Mouse (Mus musculus) kidney, postnatal 0 days (tissue): Measurements from ENCODE around the gene Wdr34. TPM values are rescaled to one million over a fixed set of nuclear protein-coding genes. Genes with fewer than 3 reads are reported as not detected.

ENCODE experiments used
- ATAC-seq: fragments of 200-750 bp; cut with Nextera tagmentation; replicated peaks from 2 replicates; pipeline ENCODE4 v1.8.0; 2017; ENCODE audit warnings: low read depth, moderate number of reproducible peaks, moderate TSS enrichment, moderate library complexity; ENCODE audit not compliant: low FRiP score
- DNase-seq: peaks from one replicate; pipeline ENCODE4 v3.0.0-alpha.2; 2016; ENCODE audit warnings: low spot score
- H3K27ac ChIP-seq: fragments of 300-500 bp; sonication (generic); 2 replicates; pipeline ENCODE4 v1.5.1; 2014; ENCODE audit warnings: mild to moderate bottlenecking
- H3K27me3 ChIP-seq: fragments of 300-500 bp; sonication (generic); 2 replicates; pipeline ENCODE4 v1.6.1; 2014; ENCODE audit warnings: low read length, mixed read lengths; ENCODE audit not compliant: insufficient read depth
- H3K36me3 ChIP-seq: fragments of 300-500 bp; sonication (generic); 2 replicates; pipeline ENCODE4 v1.6.1; 2014; ENCODE audit warnings: low read length, mixed read lengths; ENCODE audit not compliant: insufficient read depth
- H3K4me1 ChIP-seq: fragments of 300-500 bp; sonication (generic); replicated peaks from 2 replicates; pipeline ENCODE4 v1.6.1; 2014; ENCODE audit warnings: antibody characterized with exemption, low read length, mixed read lengths; ENCODE audit not compliant: insufficient read depth
- H3K4me2 ChIP-seq: fragments of 300-500 bp; sonication (generic); 2 replicates; pipeline ENCODE4 v1.6.1; 2014; ENCODE audit warnings: mild to moderate bottlenecking, low read length, moderate library complexity, mixed read lengths
- H3K4me3 ChIP-seq: fragments of 300-500 bp; sonication (generic); replicated peaks from 2 replicates; pipeline ENCODE4 v1.5.1; 2014; ENCODE audit warnings: low read depth, low read length
- H3K9ac ChIP-seq: fragments of 300-500 bp; sonication (generic); 2 replicates; pipeline ENCODE4 v1.6.1; 2014; ENCODE audit warnings: low read depth, low read length
- H3K9me3 ChIP-seq: fragments of 300-500 bp; sonication (generic); replicated peaks from 2 replicates; pipeline ENCODE4 v1.6.1; 2016; ENCODE audit warnings: low read length, inconsistent platforms, mixed read lengths
- CTCF ChIP-seq: IDR thresholded peaks from 2 replicates; pipeline ENCODE4 v1.5.1; 2016; ENCODE audit warnings: antibody characterized with exemption, low read depth, mild to moderate bottlenecking, moderate library complexity
- WGBS: fragments of 180-500 bp; shearing (Covaris S2); extraction: QIAGEN DNeasy Blood & Tissue Kit; methylation state at CpG from one replicate; pipeline ENCODE4 v1.1.7; 2014; 5-methylcytosine and 5-hydroxymethylcytosine counted together
- microRNA-seq: library from miRNA; unstranded; fragments of <30 nt; microRNA quantifications from one replicate; pipeline ENCODE4, GENCODE M21; 2016
- polyA plus RNA-seq: library from polyadenylated mRNA; unstranded; fragments of >200 nt; fragmentation: Nextera tagmentation; extraction: Ambion mirVana; gene quantifications from 2 replicates; pipeline ENCODE4 v1.2.1, GENCODE M21; 2015

The Wdr34 gene
- polyA plus RNA-seq, 1 experiment from 2014 or later = 26.2 TPM

GRCm38 (mm10) chr2:30025454-30025853 is 23.2 kb downstream of the Wdr34 start:
- H3K4me1 ChIP-seq = no peaks in the 10 kb centered on the region
- WGBS = 89% methylated on average over 4 of the region's 4 CpGs
- H3K4me2 ChIP-seq = no peak overlapping the region
- H3K27ac ChIP-seq = no peak overlapping the region
- H3K9me3 ChIP-seq = no peaks in the 10 kb centered on the region
- H3K4me3 ChIP-seq = no peak overlapping the region
- H3K27me3 ChIP-seq = no peaks in the 10 kb centered on the region
- H3K9ac ChIP-seq = no peak overlapping the region
- no peak for TF ChIP-seq CTCF
- DNase-seq (no peak), ATAC-seq (no peak)
- H3K36me3 ChIP-seq = peaks cover 98% of the 10 kb centered on the region

GRCm38 (mm10) chr2:30014326-30014966 is 34.2 kb downstream of the Wdr34 start:
- no peak overlapping the region for H3K4me3 ChIP-seq
- TF ChIP-seq CTCF = no peak
- H3K36me3 ChIP-seq = peaks cover 94% of the 10 kb centered on the region
- H3K4me1 ChIP-seq = no peaks in the 10 kb centered on the region
- WGBS = 89% methylated on average over 11 of the region's 11 CpGs
- H3K4me2 ChIP-seq = no peak overlapping the region
- ATAC-seq (no peak), DNase-seq (no peak)
- H3K9ac ChIP-seq = no peak overlapping the region
- no peaks in the 10 kb centered on the region for H3K9me3 ChIP-seq
- H3K27ac ChIP-seq = no peak overlapping the region
- no peaks in the 10 kb centered on the region for H3K27me3 ChIP-seq

GRCm38 (mm10) chr2:30010840-30011281 is 37.8 kb downstream of the Wdr34 start:
- H3K4me3 ChIP-seq = no peak overlapping the region
- no peak for DNase-seq
- no peak overlapping the region for H3K4me2 ChIP-seq
- H3K4me1 ChIP-seq = no peaks in the 10 kb centered on the region
- peaks cover 96% of the 10 kb centered on the region for H3K36me3 ChIP-seq
- no peak for TF ChIP-seq CTCF
- ATAC-seq = no peak
- no peak overlapping the region for H3K9ac ChIP-seq
- H3K9me3 ChIP-seq = no peaks in the 10 kb centered on the region
- WGBS = 84% methylated on average over 8 of the region's 8 CpGs
- H3K27me3 ChIP-seq = no peaks in the 10 kb centered on the region
- H3K27ac ChIP-seq = no peak overlapping the region

- 31% methylated on average over 1 of the region's 1 CpGs for WGBS
- ATAC-seq = no peak
- TF ChIP-seq CTCF = no peak
These were observed 39.6 kb downstream of the Wdr34 start for GRCm38 (mm10) chr2:30009101-30009500.

GRCm38 (mm10) chr2:29991962-29992361 is 56.7 kb downstream of the Wdr34 start:
- Histone ChIP-seq H3K4me1 (no peaks in the 10 kb centered on the region), H3K4me2 (no peak overlapping the region), H3K36me3 (peaks cover 94% of the 10 kb centered on the region), H3K27ac (no peak overlapping the region), H3K27me3 (no peaks in the 10 kb centered on the region), H3K9me3 (no peaks in the 10 kb centered on the region), H3K9ac (no peak overlapping the region), H3K4me3 (no peak overlapping the region)
- no peak for TF ChIP-seq CTCF
- ATAC-seq = no peak
- no peak for DNase-seq
- WGBS = 36% methylated on average over 2 of the region's 2 CpGs

More at GRCm38 (mm10) chr2:30009101-30009500, 39.6 kb downstream of the Wdr34 start:
- no peak overlapping the region for H3K4me3 ChIP-seq
- no peaks in the 10 kb centered on the region for H3K9me3 ChIP-seq
- no peak overlapping the region for H3K4me2 ChIP-seq
- DNase-seq = no peak
- H3K27ac ChIP-seq = no peak overlapping the region
- peaks cover 95% of the 10 kb centered on the region for H3K36me3 ChIP-seq
- H3K9ac ChIP-seq = no peak overlapping the region
- H3K27me3 ChIP-seq = no peaks in the 10 kb centered on the region
- H3K4me1 ChIP-seq = no peaks in the 10 kb centered on the region

Small RNA genes within 50 kb of the gene (microRNA-seq; reads per million reads assigned to microRNA genes)
- not detected for gene Mir6997

Other genes with a start within 250 kb of the Wdr34 start
- 15.0 and 15.5 TPM in 2 replicates for gene Slc27a4, start 246.2 kb downstream of the Wdr34 start, polyA plus RNA-seq
- 26.1 and 29.0 TPM in 2 replicates for gene Urm1, start 228.8 kb downstream of the Wdr34 start, polyA plus RNA-seq
- gene Cercam, start 179.7 kb downstream of the Wdr34 start, polyA plus RNA-seq = 10.2 and 10.3 TPM in 2 replicates
- gene Odf2, start 159.7 kb downstream of the Wdr34 start, polyA plus RNA-seq = 33.1 and 36.9 TPM in 2 replicates
- 31.2 and 37.5 TPM in 2 replicates for gene Gle1, start 113.5 kb downstream of the Wdr34 start, polyA plus RNA-seq
- 92.4 and 94.3 TPM in 2 replicates for gene Sptan1, start 83.3 kb downstream of the Wdr34 start, polyA plus RNA-seq
- 411 and 412 TPM in 2 replicates for gene Set, start 8.5 kb upstream of the Wdr34 start, polyA plus RNA-seq
- gene Pkn3, start 28.8 kb upstream of the Wdr34 start, polyA plus RNA-seq = 5.7 and 6.4 TPM in 2 replicates
- gene Zdhhc12, start 44.8 kb upstream of the Wdr34 start, polyA plus RNA-seq = 31.8 and 37.0 TPM in 2 replicates
- 4.4 and 4.9 TPM in 2 replicates for gene Zer1, start 75.7 kb upstream of the Wdr34 start, polyA plus RNA-seq
- gene Tbc1d13, start 84.9 kb upstream of the Wdr34 start, polyA plus RNA-seq = 6.4 and 6.6 TPM in 2 replicates
- gene Endog, start 122.6 kb upstream of the Wdr34 start, polyA plus RNA-seq = 53.5 and 58.2 TPM in 2 replicates
- 41.8 and 44.7 TPM in 2 replicates for gene Spout1, start 129.6 kb upstream of the Wdr34 start, polyA plus RNA-seq
- 22.7 and 22.9 TPM in 2 replicates for gene Kyat1, start 157.0 kb upstream of the Wdr34 start, polyA plus RNA-seq
- 50.2 and 51.3 TPM in 2 replicates for gene Lrrc8a, start 188.8 kb upstream of the Wdr34 start, polyA plus RNA-seq
- gene Gm28035, start 191.7 kb upstream of the Wdr34 start, polyA plus RNA-seq = 0.20 and 0.29 TPM in 2 replicates
- gene Phyhd1, start 217.3 kb upstream of the Wdr34 start, polyA plus RNA-seq = 18.9 and 19.2 TPM in 2 replicates
- not detected in 2 replicates for gene Gm28038, start 232.2 kb upstream of the Wdr34 start, polyA plus RNA-seq
- 33.8 and 36.3 TPM in 2 replicates for gene Dolk, start 237.5 kb upstream of the Wdr34 start, polyA plus RNA-seq
- gene Nup188, start 237.5 kb upstream of the Wdr34 start, polyA plus RNA-seq = 17.3 and 17.5 TPM in 2 replicates